Mouse (Mus musculus): ENCODE measurements at regions not wholly inside any gene's neighbourhood (a gene's known extent, or its start where the extent isn't known, plus 50 kb on each side); places are given as distances from the start of the nearest gene placed in this dataset.
"Not testable (repeated sequence)": the region's sequence is repeated elsewhere in the genome, so short reads cannot be mapped to it uniquely, and the experiment has no call there.

- Histone ChIP-seq H3K4me1 (replicated peaks; ENCODE audit: control insufficient read depth, insufficient read depth, low read length) (no peaks in the 10 kb centered on the region), H3K9me3 (ENCODE audit: control insufficient read depth) (no peaks in the 10 kb centered on the region), H3K36me3 (ENCODE audit: control insufficient read depth, insufficient read depth) (no peaks in the 10 kb centered on the region), H3K4me2 (replicated peaks; ENCODE audit: low read depth) (no peak overlapping the region), H3K9ac (ENCODE audit: low read depth, low read length) (no peak overlapping the region), H3K27me3 (replicated peaks; ENCODE audit: control insufficient read depth, insufficient read depth, low read length) (no peaks in the 10 kb centered on the region), H3K27ac (ENCODE audit: low read depth, low read length) (no peak overlapping the region), H3K4me3 (ENCODE audit: low read depth, low read length) (no peak overlapping the region)
- 86% methylated on average over 9 of the region's 9 CpGs for WGBS
- no peak for TF ChIP-seq CTCF (IDR thresholded peaks at IDR 0.05; ENCODE audit: low read depth)
- no peak for ATAC-seq
These were observed 166.3 kb downstream of the Akain1 start for GRCm38 (mm10) chr17:69605458-69605857.

GRCm38 (mm10) chr17:69631411-69631810, 192.3 kb downstream of the Akain1 start:
- Histone ChIP-seq H3K4me3 (ENCODE audit: low read depth, low read length) (no peak overlapping the region), H3K9me3 (ENCODE audit: control insufficient read depth) (no peaks in the 10 kb centered on the region), H3K27me3 (replicated peaks; ENCODE audit: control insufficient read depth, insufficient read depth, low read length) (no peaks in the 10 kb centered on the region), H3K27ac (ENCODE audit: low read depth, low read length) (no peak overlapping the region), H3K36me3 (ENCODE audit: control insufficient read depth, insufficient read depth) (no peaks in the 10 kb centered on the region), H3K9ac (ENCODE audit: low read depth, low read length) (no peak overlapping the region), H3K4me1 (replicated peaks; ENCODE audit: control insufficient read depth, insufficient read depth, low read length) (no peaks in the 10 kb centered on the region), H3K4me2 (replicated peaks; ENCODE audit: low read depth) (no peak overlapping the region)
- no peak for TF ChIP-seq CTCF (IDR thresholded peaks at IDR 0.05; ENCODE audit: low read depth)
- no peak for ATAC-seq
- 75% methylated on average over 3 of the region's 3 CpGs for WGBS

GRCm38 (mm10) chr17:69650496-69650895, 211.4 kb downstream of the Akain1 start:
- H3K4me2 ChIP-seq (replicated peaks; ENCODE audit: low read depth); H3K4me1 ChIP-seq (replicated peaks; ENCODE audit: control insufficient read depth, insufficient read depth, low read length); H3K27ac ChIP-seq (ENCODE audit: low read depth, low read length); ATAC-seq; H3K9ac ChIP-seq (ENCODE audit: low read depth, low read length); H3K36me3 ChIP-seq (ENCODE audit: control insufficient read depth, insufficient read depth); H3K27me3 ChIP-seq (replicated peaks; ENCODE audit: control insufficient read depth, insufficient read depth, low read length); H3K4me3 ChIP-seq (ENCODE audit: low read depth, low read length); H3K9me3 ChIP-seq (ENCODE audit: control insufficient read depth): not testable (repeated sequence)
- WGBS = 71% methylated on average over 2 of the region's 2 CpGs

- Histone ChIP-seq H3K9me3 (ENCODE audit: control insufficient read depth) (no peaks in the 10 kb centered on the region), H3K4me2 (replicated peaks; ENCODE audit: low read depth) (no peak overlapping the region), H3K27me3 (replicated peaks; ENCODE audit: control insufficient read depth, insufficient read depth, low read length) (no peaks in the 10 kb centered on the region), H3K4me1 (replicated peaks; ENCODE audit: control insufficient read depth, insufficient read depth, low read length) (no peaks in the 10 kb centered on the region), H3K4me3 (ENCODE audit: low read depth, low read length) (no peak overlapping the region), H3K27ac (ENCODE audit: low read depth, low read length) (no peak overlapping the region), H3K9ac (ENCODE audit: low read depth, low read length) (no peak overlapping the region), H3K36me3 (ENCODE audit: control insufficient read depth, insufficient read depth) (no peaks in the 10 kb centered on the region)
- TF ChIP-seq CTCF (IDR thresholded peaks at IDR 0.05; ENCODE audit: low read depth) = no peak
- WGBS = 59% methylated on average over 2 of the region's 2 CpGs
- no peak for ATAC-seq
These were observed 215.5 kb downstream of the Akain1 start for GRCm38 (mm10) chr17:69654586-69654985.

- no peaks in the 10 kb centered on the region for H3K27me3 ChIP-seq (replicated peaks; ENCODE audit: control insufficient read depth, insufficient read depth, low read length)
- H3K9me3 ChIP-seq (ENCODE audit: control insufficient read depth) = no peaks in the 10 kb centered on the region
- H3K36me3 ChIP-seq (ENCODE audit: control insufficient read depth, insufficient read depth) = no peaks in the 10 kb centered on the region
- no peaks in the 10 kb centered on the region for H3K4me1 ChIP-seq (replicated peaks; ENCODE audit: control insufficient read depth, insufficient read depth, low read length)
- H3K9ac ChIP-seq (ENCODE audit: low read depth, low read length) = no peak overlapping the region
- no peak overlapping the region for H3K4me2 ChIP-seq (replicated peaks; ENCODE audit: low read depth)
- H3K4me3 ChIP-seq (ENCODE audit: low read depth, low read length) = no peak overlapping the region
- no peak for TF ChIP-seq CTCF (IDR thresholded peaks at IDR 0.05; ENCODE audit: low read depth)
- ATAC-seq = no peak
- H3K27ac ChIP-seq (ENCODE audit: low read depth, low read length) = no peak overlapping the region
- 85% methylated on average over 3 of the region's 3 CpGs for WGBS
These were observed 233.4 kb downstream of the Akain1 start for GRCm38 (mm10) chr17:69672530-69672929.

GRCm38 (mm10) chr17:69683091-69683490, 244.0 kb downstream of the Akain1 start:
- no peaks in the 10 kb centered on the region for H3K4me1 ChIP-seq (replicated peaks; ENCODE audit: control insufficient read depth, insufficient read depth, low read length)

GRCm38 (mm10) chr17:69685625-69686257, 246.6 kb downstream of the Akain1 start:
- no peak overlapping the region for H3K9ac ChIP-seq (ENCODE audit: low read depth, low read length)
- TF ChIP-seq CTCF (IDR thresholded peaks at IDR 0.05; ENCODE audit: low read depth) = no peak
- no peaks in the 10 kb centered on the region for H3K4me1 ChIP-seq (replicated peaks; ENCODE audit: control insufficient read depth, insufficient read depth, low read length)
- no peak overlapping the region for H3K27ac ChIP-seq (ENCODE audit: low read depth, low read length)
- H3K27me3 ChIP-seq (replicated peaks; ENCODE audit: control insufficient read depth, insufficient read depth, low read length) = no peaks in the 10 kb centered on the region
- H3K9me3 ChIP-seq (ENCODE audit: control insufficient read depth) = no peaks in the 10 kb centered on the region
- H3K4me2 ChIP-seq (replicated peaks; ENCODE audit: low read depth) = no peak overlapping the region
- 80% methylated on average over 5 of the region's 5 CpGs for whole genome bisulfite sequencing
- ATAC-seq = no peak
- H3K4me3 ChIP-seq (ENCODE audit: low read depth, low read length) = no peak overlapping the region
- H3K36me3 ChIP-seq (ENCODE audit: control insufficient read depth, insufficient read depth) = no peaks in the 10 kb centered on the region

More at GRCm38 (mm10) chr17:69683091-69683490, 244.0 kb downstream of the Akain1 start:
- Histone ChIP-seq H3K9ac (ENCODE audit: low read depth, low read length) (no peak overlapping the region), H3K4me3 (ENCODE audit: low read depth, low read length) (no peak overlapping the region), H3K9me3 (ENCODE audit: control insufficient read depth) (no peaks in the 10 kb centered on the region), H3K4me2 (replicated peaks; ENCODE audit: low read depth) (no peak overlapping the region), H3K36me3 (ENCODE audit: control insufficient read depth, insufficient read depth) (no peaks in the 10 kb centered on the region), H3K27me3 (replicated peaks; ENCODE audit: control insufficient read depth, insufficient read depth, low read length) (no peaks in the 10 kb centered on the region), H3K27ac (ENCODE audit: low read depth, low read length) (no peak overlapping the region)
- TF ChIP-seq CTCF (IDR thresholded peaks at IDR 0.05; ENCODE audit: low read depth) = no peak
- whole genome bisulfite sequencing = 83% methylated on average over 5 of the region's 5 CpGs
- no peak for ATAC-seq

Data from intestine, postnatal 0 days (tissue).